Mouse (Mus musculus) adrenal gland, adult 2 months (tissue): ENCODE measurements at regions not wholly inside any gene's neighbourhood (a gene's known extent, or its start where the extent isn't known, plus 50 kb on each side); places are given as distances from the start of the nearest gene placed in this dataset.
A peak's percentile ranks its signal among the peaks of the same experiment; 100 is the strongest.

Experiments used
- DNase-seq: peaks from one replicate; pipeline ENCODE4 v3.0.0; 2021

- DNase-seq = no peak
These were observed 178.8 kb downstream of the Spry2 start for GRCm38 (mm10) chr14:105717821-105718220.

GRCm38 (mm10) chr14:105708691-105709090 lies 187.9 kb downstream of the Spry2 start:
- no peak for DNase-seq

GRCm38 (mm10) chr14:105706756-105707155 lies 189.9 kb downstream of the Spry2 start:
- no peak for DNase-seq

GRCm38 (mm10) chr14:105698616-105699015 lies 198.0 kb downstream of the Spry2 start:
- DNase-seq = no peak

- DNase-seq = no peak
These were observed 198.5 kb downstream of the Spry2 start for GRCm38 (mm10) chr14:105698086-105698485.

- peak; percentile 18 for DNase-seq
These were observed 199.2 kb downstream of the Spry2 start for GRCm38 (mm10) chr14:105697398-105697797.

- DNase-seq = no peak
These were observed 201.7 kb downstream of the Spry2 start for GRCm38 (mm10) chr14:105694969-105695368.

- DNase-seq = no peak
These were observed 202.9 kb downstream of the Spry2 start for GRCm38 (mm10) chr14:105693713-105694112.

GRCm38 (mm10) chr14:105684826-105685465 lies 211.7 kb downstream of the Spry2 start:
- DNase-seq = no peak

- DNase-seq = no peak
These were observed 212.3 kb downstream of the Spry2 start for GRCm38 (mm10) chr14:105684329-105684728.

GRCm38 (mm10) chr14:105676646-105676930 lies 220.0 kb downstream of the Spry2 start:
- DNase-seq = peak; percentile 64

GRCm38 (mm10) chr14:105675801-105676645 lies 220.6 kb downstream of the Spry2 start:
- peak; percentile 13 for DNase-seq

GRCm38 (mm10) chr14:105675006-105675405 lies 221.6 kb downstream of the Spry2 start:
- DNase-seq = peak; percentile 67

- DNase-seq = peak; percentile 78
These were observed 227.7 kb downstream of the Spry2 start for GRCm38 (mm10) chr14:105668969-105669368.

- DNase-seq = no peak
These were observed 231.9 kb downstream of the Spry2 start for GRCm38 (mm10) chr14:105664671-105665198.

- no peak for DNase-seq
These were observed 233.1 kb downstream of the Spry2 start for GRCm38 (mm10) chr14:105663472-105663871.

GRCm38 (mm10) chr14:105662839-105663238 lies 233.8 kb downstream of the Spry2 start:
- no peak for DNase-seq

GRCm38 (mm10) chr14:105658316-105658715 lies 238.3 kb downstream of the Spry2 start:
- DNase-seq = no peak

GRCm38 (mm10) chr14:105647166-105647565 lies 249.5 kb downstream of the Spry2 start:
- DNase-seq = peak; percentile 34

GRCm38 (mm10) chr14:105644428-105644827 lies 252.2 kb downstream of the Spry2 start:
- DNase-seq = no peak

- DNase-seq = no peak
These were observed 253.2 kb downstream of the Spry2 start for GRCm38 (mm10) chr14:105643285-105643957.

GRCm38 (mm10) chr14:105632335-105632734 lies 264.3 kb downstream of the Spry2 start:
- no peak for DNase-seq

- no peak for DNase-seq
These were observed 265.0 kb downstream of the Spry2 start for GRCm38 (mm10) chr14:105631681-105632031.
